Mouse (Mus musculus) kidney, embryonic 15.5 days (tissue): ENCODE results near the gene Stard3. TPM values are rescaled to one million over a fixed set of nuclear protein-coding genes. Genes with fewer than 3 reads are reported as not detected.
A peak's percentile ranks its signal among the peaks of the same experiment; 100 is the strongest.

Experiments used
- ATAC-seq: fragments of 200-750 bp; cut with Nextera tagmentation; replicated peaks from 2 replicates; pipeline ENCODE4 v1.8.0; 2017; ENCODE audit warnings: moderate TSS enrichment; ENCODE audit not compliant: low FRiP score
- H3K27ac ChIP-seq: fragments of 300-500 bp; sonication (generic); 2 replicates; pipeline ENCODE4 v1.5.1; 2015; ENCODE audit warnings: mild to moderate bottlenecking, inconsistent platforms
- H3K27me3 ChIP-seq: fragments of 300-500 bp; sonication (generic); 2 replicates; pipeline ENCODE4 v1.6.1; 2015; ENCODE audit warnings: inconsistent platforms
- H3K36me3 ChIP-seq: fragments of 300-500 bp; sonication (generic); 2 replicates; pipeline ENCODE4 v1.6.1; 2015; ENCODE audit warnings: inconsistent platforms
- H3K4me1 ChIP-seq: fragments of 300-500 bp; sonication (generic); 2 replicates; pipeline ENCODE4 v1.6.1; 2015; ENCODE audit warnings: inconsistent platforms
- H3K4me2 ChIP-seq: fragments of 300-500 bp; sonication (generic); 2 replicates; pipeline ENCODE4 v1.6.1; 2015; ENCODE audit warnings: moderate library complexity, mild to moderate bottlenecking, inconsistent platforms
- H3K4me3 ChIP-seq: fragments of 300-500 bp; sonication (generic); replicated peaks from 2 replicates; pipeline ENCODE4 v1.5.1; 2015; ENCODE audit warnings: mild to moderate bottlenecking, inconsistent platforms
- H3K9ac ChIP-seq: fragments of 300-500 bp; sonication (generic); 2 replicates; pipeline ENCODE4 v1.6.1; 2015; ENCODE audit warnings: mild to moderate bottlenecking, inconsistent platforms
- H3K9me3 ChIP-seq: fragments of 300-500 bp; sonication (generic); replicated peaks from 2 replicates; pipeline ENCODE4 v1.6.1; 2016; ENCODE audit warnings: inconsistent platforms
- WGBS: fragments of 180-500 bp; shearing (Covaris S2); methylation state at CpG from one replicate; pipeline ENCODE4 v1.1.7; 2015; ENCODE audit warnings: mixed read lengths; 5-methylcytosine and 5-hydroxymethylcytosine counted together
- polyA plus RNA-seq: library from polyadenylated mRNA; unstranded; fragments of >200 nt; fragmentation: Nextera tagmentation; extraction: Ambion mirVana; gene quantifications from 2 replicates; pipeline ENCODE4 v1.2.1, GENCODE M21; 2015

Gene Stard3
- polyA plus RNA-seq, 1 experiment from 2014 or later: 53.1 TPM

- peaks cover 50% of the 10 kb centered on the region for H3K4me1 ChIP-seq
- H3K27ac ChIP-seq: peak overlapping the region; percentile 46
- ATAC-seq: no peak
- H3K9me3 ChIP-seq: no peaks in the 10 kb centered on the region
- 0 out of 2 replicates have a peak, but pooled peaks cover 6% of the 10 kb centered on the region for H3K36me3 ChIP-seq
- WGBS: 40% methylated on average over 4 of the region's 4 CpGs
- H3K4me3 ChIP-seq: no peak overlapping the region
- no peak overlapping the region for H3K9ac ChIP-seq
- H3K27me3 ChIP-seq: peaks cover 13% of the 10 kb centered on the region
- no peak overlapping the region for H3K4me2 ChIP-seq
Observed at GRCm38 (mm10) chr11:98395041-98395440, 36.9 kb downstream of the Stard3 start.

DNA sequence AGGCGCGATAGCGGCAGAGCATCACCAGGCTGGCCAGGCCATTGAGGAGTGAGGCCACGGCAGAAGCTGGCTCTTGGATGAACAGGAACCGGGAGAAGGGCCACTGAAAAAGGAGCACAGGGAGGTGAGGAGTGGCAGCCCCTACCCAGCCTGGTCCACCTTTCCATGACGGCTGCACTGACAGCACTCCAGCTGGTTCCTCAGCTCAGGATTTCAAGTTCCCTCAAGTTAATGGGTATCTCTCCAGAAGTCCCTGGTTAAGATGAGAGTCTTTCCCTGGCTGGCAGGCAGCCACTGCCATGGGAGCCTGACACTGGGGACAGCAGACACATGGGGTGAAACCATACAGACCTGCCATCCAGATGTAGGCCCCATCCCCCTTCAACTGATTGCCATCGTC, 39.8 kb downstream of the Stard3 start:
- no peak for ATAC-seq
- H3K27me3 ChIP-seq: no peaks in the 10 kb centered on the region
- peaks cover 43% of the 10 kb centered on the region for H3K4me1 ChIP-seq
- H3K9ac ChIP-seq: no peak overlapping the region
- H3K27ac ChIP-seq: no peak overlapping the region
- no peak overlapping the region for H3K4me3 ChIP-seq
- no peak overlapping the region for H3K4me2 ChIP-seq
- H3K36me3 ChIP-seq: 0 out of 2 replicates have a peak, but pooled peaks cover 6% of the 10 kb centered on the region
- no peaks in the 10 kb centered on the region for H3K9me3 ChIP-seq
- WGBS: 94% methylated on average over 7 of the region's 7 CpGs

- under 1% methylated on average over 40 of the region's 40 CpGs for WGBS
- H3K4me2 ChIP-seq: peak within 1 kb of the TSS; percentile 87
- peak within 1 kb of the TSS; percentile 73 for H3K9ac ChIP-seq
- peak; percentile 91 for ATAC-seq
- H3K4me3 ChIP-seq: peak within 1 kb of the TSS; percentile 81
- H3K27me3 ChIP-seq: no peaks in the 10 kb centered on the region
- H3K36me3 ChIP-seq: 0 out of 2 replicates have a peak, but pooled peaks cover 6% of the 10 kb centered on the region
- peak within 1 kb of the TSS; percentile 100 for H3K27ac ChIP-seq
- H3K9me3 ChIP-seq: no peaks in the 10 kb centered on the region
- peaks cover 20% of the 10 kb centered on the region for H3K4me1 ChIP-seq
Observed at GRCm38 (mm10) chr11:98400161-98400726, 42.1 kb downstream of the Stard3 start, which contains the start of gene Pgap3. Pgap3 (minus strand) TSS chr11:98400490.

- H3K9ac ChIP-seq: peak overlapping the region; percentile 73
- H3K4me2 ChIP-seq: peak overlapping the region; percentile 87
- peak overlapping the region; percentile 81 for H3K4me3 ChIP-seq
- peak; percentile 63 for ATAC-seq
- peaks cover 18% of the 10 kb centered on the region for H3K4me1 ChIP-seq
- 0 out of 2 replicates have a peak, but pooled peaks cover 6% of the 10 kb centered on the region for H3K36me3 ChIP-seq
- H3K9me3 ChIP-seq: no peaks in the 10 kb centered on the region
- 52% methylated on average over 3 of the region's 3 CpGs for WGBS
- H3K27me3 ChIP-seq: no peaks in the 10 kb centered on the region
- peak overlapping the region; percentile 100 for H3K27ac ChIP-seq
Observed at GRCm38 (mm10) chr11:98400816-98401215, 42.6 kb downstream of the Stard3 start.

DNA sequence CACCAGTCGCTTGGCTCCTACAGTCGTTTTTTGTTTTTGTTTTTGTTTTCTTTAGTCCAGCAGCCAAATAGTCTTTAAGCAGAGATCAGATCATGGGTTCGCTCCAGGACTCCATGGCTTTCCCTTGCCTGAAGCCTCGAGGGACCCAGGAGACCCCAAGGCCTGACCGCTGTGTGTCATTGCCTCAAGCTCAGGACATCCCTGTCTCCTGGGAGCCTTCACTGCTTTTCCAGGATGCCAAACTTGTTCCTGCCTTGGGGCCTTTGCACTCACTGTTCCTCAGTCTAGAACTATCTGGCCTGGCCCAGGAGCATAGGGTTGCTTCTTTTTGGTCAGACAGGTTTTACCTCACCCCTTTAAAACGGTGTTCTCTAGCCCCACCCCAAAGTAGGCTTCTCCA, 48.5 kb downstream of the Stard3 start:
- no peak overlapping the region for H3K4me3 ChIP-seq
- ATAC-seq: no peak
- H3K4me1 ChIP-seq: peaks cover 27% of the 10 kb centered on the region
- peaks cover 5% of the 10 kb centered on the region for H3K27me3 ChIP-seq
- H3K4me2 ChIP-seq: no peak overlapping the region
- H3K9ac ChIP-seq: no peak overlapping the region
- no peaks in the 10 kb centered on the region for H3K9me3 ChIP-seq
- WGBS: 67% methylated on average over 6 of the region's 6 CpGs
- H3K36me3 ChIP-seq: no peaks in the 10 kb centered on the region
- H3K27ac ChIP-seq: no peak overlapping the region

DNA sequence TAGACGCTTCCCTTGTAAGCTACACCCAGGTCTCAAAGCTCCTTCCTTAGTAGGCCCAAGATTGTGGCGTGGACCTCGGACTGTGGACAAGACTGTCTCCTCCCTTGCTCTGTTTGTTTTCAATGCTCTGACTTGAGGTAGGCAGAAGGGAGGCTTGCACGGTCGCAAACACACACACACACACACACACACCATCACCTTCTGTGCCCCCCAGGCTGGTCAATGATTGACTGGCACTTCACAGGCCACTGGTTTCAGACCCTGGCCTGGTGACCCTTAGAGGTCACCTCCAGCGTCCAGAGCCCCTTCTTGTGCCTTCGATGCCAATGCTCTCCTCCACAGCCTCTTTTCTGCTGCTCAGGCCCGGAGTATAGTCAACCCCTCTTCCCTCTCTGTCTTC, 50.7 kb downstream of the Stard3 start:
- Histone ChIP-seq H3K36me3 (no peaks in the 10 kb centered on the region), H3K4me3 (peak overlapping the region; percentile 19), H3K27me3 (peaks cover 5% of the 10 kb centered on the region), H3K27ac (peak overlapping the region; percentile 90), H3K9ac (no peak overlapping the region), H3K4me1 (peaks cover 42% of the 10 kb centered on the region), H3K4me2 (peak overlapping the region; percentile 52), H3K9me3 (no peaks in the 10 kb centered on the region)
- ATAC-seq: peak; percentile 52
- 31% methylated on average over 8 of the region's 8 CpGs for WGBS

DNA sequence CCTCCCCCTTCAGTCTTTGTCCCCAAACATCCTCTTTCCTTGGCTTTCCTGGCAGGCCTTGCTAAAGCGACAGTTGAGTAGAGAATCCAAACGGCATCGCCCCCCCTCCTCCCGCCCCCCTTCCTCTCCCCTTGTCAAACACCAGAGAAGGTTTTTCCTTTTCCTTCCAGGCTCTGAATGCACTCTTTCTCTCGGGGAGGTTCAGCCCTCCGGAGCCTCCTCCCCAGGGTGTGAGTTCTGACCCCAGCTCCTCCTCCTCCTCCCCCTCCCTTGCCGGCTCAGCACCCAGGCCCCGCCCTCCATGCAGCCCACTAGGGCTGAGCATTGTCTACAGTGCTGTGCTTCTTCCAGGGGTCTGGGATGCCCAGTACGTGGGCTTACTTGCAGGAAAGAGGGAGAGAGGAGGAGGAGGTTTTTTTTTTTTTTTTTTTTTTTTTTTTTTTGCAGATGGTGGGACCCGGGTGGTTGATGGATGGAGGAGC, 51.2 kb downstream of the Stard3 start:
- peaks cover 5% of the 10 kb centered on the region for H3K27me3 ChIP-seq
- H3K9ac ChIP-seq: no peak overlapping the region

GRCm38 (mm10) chr11:98412273-98412796, 54.2 kb downstream of the Stard3 start, which contains the start of gene Erbb2:
Erbb2 (plus strand) TSS chr11:98412470.
- no peaks in the 10 kb centered on the region for H3K9me3 ChIP-seq
- 0% methylated on average over 38 of the region's 49 CpGs for WGBS
- H3K27me3 ChIP-seq: peaks cover 5% of the 10 kb centered on the region
- peak within 1 kb of the TSS; percentile 79 for H3K4me2 ChIP-seq
- peaks cover 75% of the 10 kb centered on the region for H3K4me1 ChIP-seq
- peak within 1 kb of the TSS; percentile 99 for H3K4me3 ChIP-seq
- peak; percentile 81 for ATAC-seq
- peak within 1 kb of the TSS; percentile 100 for H3K9ac ChIP-seq
- H3K27ac ChIP-seq: peak within 1 kb of the TSS; percentile 98
- 0 out of 2 replicates have a peak, but pooled peaks cover 5% of the 10 kb centered on the region for H3K36me3 ChIP-seq

More for the DNA sequence above, 51.2 kb downstream of the Stard3 start:
- no peaks in the 10 kb centered on the region for H3K9me3 ChIP-seq
- peak overlapping the region; percentile 19 for H3K4me3 ChIP-seq
- H3K4me1 ChIP-seq: peaks cover 47% of the 10 kb centered on the region
- peak; percentile 70 for ATAC-seq
- H3K36me3 ChIP-seq: no peaks in the 10 kb centered on the region
- WGBS: 2% methylated on average over 9 of the region's 10 CpGs
- H3K4me2 ChIP-seq: peak overlapping the region; percentile 52
- peak overlapping the region; percentile 90 for H3K27ac ChIP-seq

- ATAC-seq: peak; percentile 27
- Histone ChIP-seq H3K36me3 (0 out of 2 replicates have a peak, but pooled peaks cover 5% of the 10 kb centered on the region), H3K27me3 (peaks cover 5% of the 10 kb centered on the region), H3K4me3 (peak overlapping the region; percentile 99), H3K4me1 (peaks cover 75% of the 10 kb centered on the region), H3K4me2 (peak overlapping the region; percentile 79), H3K9me3 (no peaks in the 10 kb centered on the region), H3K27ac (peak overlapping the region; percentile 98), H3K9ac (peak overlapping the region; percentile 100)
- WGBS: 0% methylated on average over 40 of the region's 40 CpGs
Observed at GRCm38 (mm10) chr11:98412797-98413301, 54.7 kb downstream of the Stard3 start.

DNA sequence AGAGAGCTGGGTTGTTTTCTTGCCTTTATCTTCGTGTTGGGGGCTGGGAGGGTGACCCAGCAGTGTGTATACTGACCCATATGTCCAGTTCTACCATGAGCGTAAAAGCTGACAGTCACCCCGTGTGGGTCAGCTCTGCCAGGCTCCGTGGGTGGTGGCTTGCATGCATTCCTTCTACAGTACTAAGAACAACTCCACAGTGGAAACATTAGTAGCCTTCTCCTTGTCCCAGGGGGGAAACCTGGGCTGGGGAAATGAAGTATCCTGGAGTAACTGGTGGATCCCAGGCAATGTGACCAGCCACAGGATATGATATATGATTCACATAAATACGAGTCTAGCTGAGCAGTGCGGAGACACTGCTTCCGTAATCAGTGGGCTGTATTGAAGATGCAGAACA, 55.6 kb downstream of the Stard3 start:
- 9% methylated on average over 7 of the region's 7 CpGs for WGBS
- Histone ChIP-seq H3K27ac (peak overlapping the region; percentile 98), H3K4me3 (peak overlapping the region; percentile 99), H3K36me3 (0 out of 2 replicates have a peak, but pooled peaks cover 9% of the 10 kb centered on the region), H3K9ac (peak overlapping the region; percentile 100), H3K9me3 (no peaks in the 10 kb centered on the region), H3K27me3 (peaks cover 5% of the 10 kb centered on the region), H3K4me2 (peak overlapping the region; percentile 79), H3K4me1 (peaks cover 79% of the 10 kb centered on the region)
- ATAC-seq: no peak

- 21% methylated on average over 2 of the region's 2 CpGs for WGBS
- ATAC-seq: no peak
- Histone ChIP-seq H3K4me1 (peaks cover 79% of the 10 kb centered on the region), H3K27me3 (peaks cover 5% of the 10 kb centered on the region), H3K36me3 (peaks cover 13% of the 10 kb centered on the region; the same call in 1 of the 2 replicates), H3K9me3 (no peaks in the 10 kb centered on the region), H3K9ac (peak overlapping the region; percentile 100), H3K4me2 (peak overlapping the region; percentile 79), H3K27ac (peak overlapping the region; percentile 98; the same call in 1 of the 2 replicates), H3K4me3 (peak overlapping the region; percentile 99)
Observed at GRCm38 (mm10) chr11:98414162-98414561, 56.0 kb downstream of the Stard3 start.

- no peaks in the 10 kb centered on the region for H3K27me3 ChIP-seq
- H3K9me3 ChIP-seq: no peaks in the 10 kb centered on the region
- ATAC-seq: no peak
- H3K36me3 ChIP-seq: peaks cover 41% of the 10 kb centered on the region
- H3K9ac ChIP-seq: no peak overlapping the region
- H3K27ac ChIP-seq: 0 out of 2 replicates have a peak overlapping the region, but pooled peaks have one; percentile 9
- H3K4me3 ChIP-seq: no peak overlapping the region
- no peak overlapping the region for H3K4me2 ChIP-seq
- peaks cover 62% of the 10 kb centered on the region for H3K4me1 ChIP-seq
- WGBS: 82% methylated on average over 1 of the region's 1 CpGs
Observed at GRCm38 (mm10) chr11:98417074-98417473, 58.9 kb downstream of the Stard3 start.
